Mouse (Mus musculus): ENCODE measurements around the gene Ddr1.

- TF ChIP-seq CTCF (IDR thresholded peaks at IDR 0.05; ENCODE audit: control insufficient read depth, insufficient read depth, insufficient read length) (no peak), MYOD1 (IDR thresholded peaks at IDR 0.05; ENCODE audit: control insufficient read depth, insufficient read length, low read depth) (no peak), MAX (IDR thresholded peaks at IDR 0.05) (no peak), CEBPB (IDR thresholded peaks at IDR 0.05; ENCODE audit: low read depth) (no peak), MYOG (IDR thresholded peaks at IDR 0.05; ENCODE audit: control insufficient read depth, extremely low read depth, insufficient read length) (no peak)
Measured at GRCm38 (mm10) chr17:35673416-35674035, 30.9 kb downstream of the Ddr1 start, which contains the start of gene Gtf2h4.

All from C2C12 (cell line).